Mouse (Mus musculus): ENCODE measurements around the gene Fbxw8. TPM values are rescaled to one million over a fixed set of nuclear protein-coding genes. Genes with fewer than 3 reads are reported as not detected.

The Fbxw8 gene
- total and polyA plus RNA-seq, 3 experiments: 36.0 to 54.6 (median 50.1) TPM

- DNase-seq: no peak
Measured at GRCm38 (mm10) chr5:118019905-118020304, 135.4 kb downstream of the Fbxw8 start.

GRCm38 (mm10) chr5:118017527-118017926 lies 137.7 kb downstream of the Fbxw8 start:
- DNase-seq: no peak

- DNase-seq: no peak
Measured at GRCm38 (mm10) chr5:118015669-118016068, 139.6 kb downstream of the Fbxw8 start.

GRCm38 (mm10) chr5:118015028-118015427 lies 140.2 kb downstream of the Fbxw8 start:
- peak; percentile 95 for DNase-seq

Other genes with a start within 250 kb of the Fbxw8 start
- gene Fbxo21, start 178.7 kb downstream of the Fbxw8 start, total RNA-seq (2021): 10 to 100 TPM; 52.6 to 95.2 TPM
- gene Fbxo21, start 178.7 kb downstream of the Fbxw8 start, polyA plus RNA-seq (2012; rRNA removed): 93.6 and 106 TPM in 2 replicates
- gene Tesc, start 127.7 kb downstream of the Fbxw8 start, total RNA-seq (2021): 100 to 1,000 TPM; 109 to 185 TPM
- gene Tesc, start 127.7 kb downstream of the Fbxw8 start, polyA plus RNA-seq (2012; rRNA removed): 737 and 1,088 TPM in 2 replicates
- not detected for gene Hrk, start 9.2 kb upstream of the Fbxw8 start, total RNA-seq (2021)
- gene Hrk, start 9.2 kb upstream of the Fbxw8 start, polyA plus RNA-seq (2012; rRNA removed): not detected in 2 replicates
- gene Rnft2, start 89.7 kb upstream of the Fbxw8 start, total RNA-seq (2021): 1 to 10 TPM; 3.7 to 4.2 TPM
- gene Rnft2, start 89.7 kb upstream of the Fbxw8 start, polyA plus RNA-seq (2012; rRNA removed): 9.2 TPM in 2 replicates
- gene 2410131K14Rik, start 89.8 kb upstream of the Fbxw8 start, total RNA-seq (2021): 1 to 10 TPM; 5.3 to 8.1 TPM
- gene 2410131K14Rik, start 89.8 kb upstream of the Fbxw8 start, polyA plus RNA-seq (2012; rRNA removed): 5.3 and 6.2 TPM in 2 replicates